Mouse (Mus musculus) gastrocnemius, adult 18-20 months (tissue): Measurements from ENCODE around the gene Kif1c. TPM values are rescaled to one million over a fixed set of nuclear protein-coding genes. Genes with fewer than 3 reads are reported as not detected.
"Not testable (repeated sequence)": the region's sequence is repeated elsewhere in the genome, so short reads cannot be mapped to it uniquely, and the experiment has no call there.

Source experiments
- DNase-seq: peaks from one replicate; pipeline ENCODE4 v3.0.0; 2021; ENCODE audit warnings: low spot score
- total RNA-seq, 2 experiments: library from RNA; stranded (reverse); gene quantifications; 2 replicates each; pipeline ENCODE4 v1.2.3; 2021

The Kif1c gene
- total RNA-seq, 2 experiments from 2014 or later, result 587 to 632 TPM

DNA sequence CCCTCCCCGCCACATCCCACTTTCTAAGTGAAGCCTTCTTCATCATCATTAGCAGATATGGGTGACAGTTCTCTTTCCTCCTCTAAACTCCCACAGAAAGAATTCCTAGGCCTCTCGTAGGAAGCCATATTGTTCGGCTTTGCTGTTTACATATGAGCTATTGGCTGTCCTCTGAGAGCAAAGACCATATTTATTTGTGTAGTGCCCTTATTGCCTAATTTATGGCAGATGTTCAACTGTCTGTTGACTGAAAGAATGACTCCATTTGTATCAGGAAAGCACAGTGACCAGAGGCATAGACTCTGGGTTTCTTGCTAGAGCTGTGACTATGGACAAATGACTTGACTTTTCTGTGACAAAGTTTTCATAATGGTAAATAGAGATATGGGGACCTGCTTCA lies 41.3 kb downstream of the Kif1c start:
- DNase-seq, result no peak

DNA sequence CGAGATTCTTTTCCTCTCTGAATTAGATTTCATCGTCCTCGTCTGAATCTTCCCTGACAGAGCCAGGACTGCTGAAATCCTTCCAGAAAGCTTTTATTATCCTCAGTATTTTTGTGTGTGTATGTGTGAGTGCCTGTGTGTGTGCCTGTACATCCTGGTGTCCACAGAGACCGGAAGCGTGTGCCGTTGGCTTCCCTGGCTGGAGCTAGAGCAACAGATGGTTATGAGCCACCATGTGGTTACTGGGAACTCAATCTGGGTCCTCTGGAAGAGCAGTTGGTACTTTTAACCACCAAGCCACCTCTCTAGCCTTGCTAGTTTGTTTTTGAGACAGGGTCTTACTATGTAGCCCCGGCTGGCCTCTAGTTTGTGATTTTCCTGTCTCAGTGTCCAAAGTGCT lies 41.8 kb downstream of the Kif1c start:
- no peak for DNase-seq

DNA sequence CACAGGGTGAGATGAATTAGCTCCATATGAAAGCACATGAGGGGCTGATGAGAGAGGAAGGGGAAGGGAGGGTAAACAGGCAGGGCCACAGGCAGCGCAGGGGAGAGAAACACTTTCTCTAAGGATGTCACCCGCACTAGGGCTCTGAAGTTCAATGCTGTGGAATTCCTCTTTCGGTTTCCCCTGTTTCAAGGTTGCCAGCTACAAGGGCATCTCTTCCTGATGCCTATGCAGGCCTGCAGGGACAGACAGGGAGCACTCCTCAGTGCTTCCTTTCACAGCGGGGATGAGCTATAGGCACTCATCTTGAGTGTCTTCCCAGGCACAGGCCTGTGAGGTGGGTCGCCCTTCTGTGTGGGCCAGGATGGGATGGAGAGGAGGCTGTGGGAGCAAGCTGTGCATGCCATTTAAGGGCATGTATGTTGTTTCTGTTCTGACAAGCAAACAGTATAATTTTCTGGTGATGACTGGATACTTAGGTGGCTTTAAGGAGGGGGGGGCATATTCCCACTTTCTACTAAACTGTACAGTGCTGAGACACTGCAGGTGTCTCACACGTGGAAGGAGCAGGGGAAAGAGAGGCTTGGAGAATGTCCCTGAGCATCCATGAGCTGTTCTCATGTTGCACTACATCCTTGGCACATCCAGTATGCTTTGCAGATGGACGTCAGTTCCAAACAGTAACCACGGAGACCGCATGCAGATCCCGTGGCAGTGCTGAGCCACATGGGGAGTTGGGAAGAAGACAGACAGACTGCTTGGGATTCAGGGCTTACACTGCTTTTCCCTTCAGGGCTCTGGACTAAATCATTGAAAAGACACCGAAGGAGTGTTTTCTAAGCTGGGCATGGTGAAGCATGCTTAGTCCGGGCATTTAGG lies 42.5 kb downstream of the Kif1c start:
- DNase-seq, result no peak

DNA sequence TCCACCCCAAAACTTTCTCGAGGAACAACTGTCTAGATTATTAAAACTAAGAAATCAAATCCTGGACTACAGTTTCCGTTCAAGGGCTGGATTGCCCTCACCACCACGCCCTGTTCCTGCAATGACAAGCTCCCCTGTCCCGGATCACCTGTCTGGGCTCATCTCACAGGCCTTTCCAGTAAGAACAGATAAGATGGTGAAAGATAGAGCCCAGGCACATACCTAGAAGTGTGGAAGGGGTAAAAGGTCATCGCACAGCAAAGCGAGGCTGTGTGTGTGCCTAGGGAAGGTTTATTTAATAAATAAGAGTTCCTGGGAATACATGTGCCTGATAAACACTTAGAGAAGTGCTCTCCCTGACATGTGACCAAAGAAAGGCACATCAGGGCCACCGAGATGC lies 45.3 kb downstream of the Kif1c start:
- no peak for DNase-seq

DNA sequence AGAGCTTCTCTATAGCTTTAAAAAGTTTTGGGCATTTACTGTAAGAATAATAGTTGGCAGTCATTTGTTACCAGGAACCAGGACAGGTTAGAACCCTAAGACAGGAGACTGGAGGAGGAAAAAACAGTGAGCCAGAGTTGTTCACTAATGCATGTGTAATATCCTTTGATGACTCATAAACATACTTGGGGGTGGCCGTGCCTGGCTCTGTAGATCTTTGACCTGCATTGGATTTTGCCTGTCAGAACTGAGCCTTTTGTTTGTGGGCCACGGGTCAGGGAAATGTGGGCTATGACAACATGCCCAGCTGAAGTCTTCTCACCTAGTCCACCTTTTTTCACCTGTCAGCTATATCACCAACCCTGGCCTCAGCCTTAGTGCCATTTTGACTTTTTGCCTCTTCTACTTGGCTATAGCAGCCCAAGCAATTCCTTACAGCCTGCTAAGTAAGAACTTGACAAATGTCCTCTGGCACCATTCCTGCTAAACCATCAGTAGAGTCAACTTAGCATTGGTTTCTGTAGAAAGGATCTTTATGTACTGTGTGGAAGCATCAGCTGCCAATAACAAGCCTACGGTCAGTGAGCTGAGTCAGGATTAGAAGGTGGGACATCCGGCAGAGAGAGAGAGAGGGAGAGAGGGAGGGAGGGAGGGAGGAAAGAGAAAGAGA lies 47.7 kb downstream of the Kif1c start:
- DNase-seq, result no peak

DNA sequence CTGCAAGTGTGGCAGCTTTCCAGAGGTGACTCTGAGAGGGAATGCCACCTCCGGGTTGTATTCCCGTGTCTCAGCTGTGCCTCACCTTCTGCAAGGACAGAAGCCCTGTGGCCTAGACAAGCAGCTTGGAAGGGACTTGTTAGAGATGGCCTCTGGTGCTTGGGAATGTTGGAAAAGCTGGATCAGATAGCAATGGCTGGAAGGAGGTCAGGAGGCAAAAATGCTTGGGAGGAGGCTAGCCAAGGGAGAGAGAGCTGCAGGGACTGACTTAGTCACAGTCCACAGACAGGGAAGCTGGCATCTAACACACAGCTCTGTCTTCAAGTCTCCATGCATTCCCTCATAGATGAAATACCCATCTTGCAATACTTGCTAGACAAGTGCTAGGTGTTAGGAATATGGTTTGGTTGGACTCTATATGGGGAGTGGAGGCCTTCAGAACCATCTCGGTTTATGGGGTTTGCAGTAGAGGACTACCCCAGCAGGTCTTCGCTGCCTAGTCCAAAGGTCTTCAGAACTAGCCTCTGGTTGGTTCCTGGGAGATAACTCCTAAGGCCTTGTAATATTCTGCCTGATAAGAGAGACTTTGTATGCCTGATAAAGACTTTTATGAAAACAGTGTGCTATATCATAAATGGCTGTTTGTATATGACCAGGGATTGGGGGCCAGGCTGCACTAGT lies 52.1 kb downstream of the Kif1c start:
- DNase-seq, result no peak

DNA sequence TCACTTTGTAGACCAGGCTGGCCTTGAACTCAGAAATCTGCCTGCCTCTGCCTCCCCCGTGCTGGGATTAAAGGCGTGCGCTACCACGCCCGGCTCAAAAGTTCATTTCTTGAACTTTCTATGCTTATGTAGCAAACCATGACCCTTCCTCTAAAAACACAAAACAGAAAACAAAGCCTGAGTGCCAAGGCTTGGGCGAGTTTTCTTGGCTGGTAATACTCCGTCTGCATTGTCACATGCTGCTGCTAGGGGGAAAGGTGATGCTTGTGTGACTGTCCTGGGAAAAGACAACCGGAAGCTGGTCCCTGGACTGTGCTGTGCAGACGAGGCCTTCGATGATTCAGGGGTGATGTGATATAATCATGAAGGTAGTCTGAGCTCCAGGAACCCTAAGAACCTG lies 52.8 kb downstream of the Kif1c start:
- DNase-seq, result no peak

DNA sequence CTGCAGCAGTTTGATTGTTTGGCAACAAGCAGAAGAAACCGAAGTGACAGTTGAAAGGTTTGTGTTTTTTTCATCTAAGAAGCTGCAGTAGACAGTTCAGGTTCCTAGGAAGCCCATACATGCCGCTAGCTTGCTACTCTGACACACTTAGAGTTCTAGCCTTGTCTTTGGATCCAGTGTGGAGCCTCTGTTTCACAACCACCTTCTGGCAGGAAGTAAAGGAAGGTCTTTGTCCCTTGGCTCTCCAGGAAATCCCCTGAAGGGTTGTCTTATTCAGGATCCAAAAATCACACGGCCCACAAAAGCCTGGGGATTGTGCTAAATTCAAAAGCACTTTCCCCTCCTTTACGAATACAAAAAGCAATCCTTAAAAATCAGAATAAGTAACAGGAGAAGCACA lies 54.1 kb downstream of the Kif1c start:
- DNase-seq, result no peak

DNA sequence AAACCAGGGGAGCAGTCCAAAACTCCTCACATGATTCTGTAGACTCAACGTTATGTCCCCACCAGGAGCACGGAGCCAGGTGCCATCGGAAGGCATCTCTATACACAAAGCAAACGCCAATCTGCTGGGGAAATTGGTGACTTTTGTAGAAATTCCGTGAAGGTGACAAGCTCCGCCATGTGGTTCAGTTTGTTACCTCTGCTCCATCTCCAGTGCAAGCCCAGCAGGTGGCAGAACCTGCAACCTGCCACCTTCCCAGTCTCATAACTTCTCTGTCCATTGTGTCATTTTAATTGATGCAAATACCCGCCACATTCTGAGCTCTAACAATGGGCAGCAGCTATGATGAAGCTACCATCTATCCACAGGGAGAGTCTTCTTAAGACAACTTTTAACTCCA lies 54.6 kb downstream of the Kif1c start:
- DNase-seq, result no peak

DNA sequence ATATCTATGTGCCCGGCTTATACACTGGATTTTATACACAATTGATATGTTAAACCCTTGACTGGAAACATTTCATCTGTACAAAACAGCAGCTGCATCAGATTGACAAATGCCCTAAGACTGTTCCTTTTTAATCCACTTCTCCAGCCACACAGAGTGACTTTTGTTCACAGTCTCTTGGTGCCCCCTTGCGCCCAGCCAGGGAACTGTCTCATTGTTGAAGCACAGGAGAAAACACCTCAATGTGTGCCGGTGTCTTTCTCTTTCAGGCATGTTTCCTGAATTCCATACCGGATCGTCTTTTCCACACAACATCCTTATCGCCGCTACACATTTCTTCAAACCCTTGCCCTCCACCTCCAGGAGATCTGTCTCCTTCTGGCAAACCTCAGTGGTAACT lies 55.3 kb downstream of the Kif1c start:
- peak; percentile 79 for DNase-seq

DNA sequence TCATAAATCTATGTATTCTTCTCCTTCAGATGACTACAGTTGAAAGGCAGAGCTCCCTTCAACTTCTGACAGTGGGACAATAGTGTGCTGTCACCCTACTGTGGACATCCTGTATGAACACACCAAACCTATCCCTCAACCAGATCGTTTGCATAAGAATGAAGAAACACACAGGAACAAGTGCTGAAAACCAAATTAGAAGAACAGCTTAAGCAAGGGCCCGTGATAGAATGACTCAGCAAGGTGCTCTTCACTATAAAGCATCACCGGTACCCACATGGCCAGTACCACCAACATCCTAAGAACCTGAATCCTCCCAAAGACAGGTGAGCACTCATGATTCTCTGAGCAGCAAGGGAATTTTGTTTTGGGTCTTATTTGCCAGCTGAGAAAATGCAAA lies 60.1 kb downstream of the Kif1c start:
- not testable (repeated sequence) for DNase-seq

DNA sequence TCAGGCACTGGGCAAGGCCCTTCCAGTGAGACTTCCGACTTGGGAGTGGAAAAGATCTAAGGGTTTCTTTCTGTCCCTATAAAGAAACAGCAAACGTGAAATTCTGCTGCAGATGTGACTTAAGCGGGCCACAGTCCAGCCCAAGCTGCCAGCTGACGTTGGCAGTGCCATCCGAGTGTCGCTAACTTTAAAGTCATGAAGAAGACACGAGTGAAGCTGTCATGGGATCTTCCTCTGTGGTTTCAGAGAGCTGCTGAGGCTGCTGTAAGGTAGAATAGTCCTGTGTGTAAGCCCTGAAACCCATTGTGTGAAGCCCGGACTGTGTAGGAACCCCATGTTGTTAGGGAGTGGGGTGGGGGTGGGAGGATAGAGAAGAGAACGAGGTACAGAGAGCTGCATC lies 62.3 kb downstream of the Kif1c start:
- DNase-seq, result no peak

DNA sequence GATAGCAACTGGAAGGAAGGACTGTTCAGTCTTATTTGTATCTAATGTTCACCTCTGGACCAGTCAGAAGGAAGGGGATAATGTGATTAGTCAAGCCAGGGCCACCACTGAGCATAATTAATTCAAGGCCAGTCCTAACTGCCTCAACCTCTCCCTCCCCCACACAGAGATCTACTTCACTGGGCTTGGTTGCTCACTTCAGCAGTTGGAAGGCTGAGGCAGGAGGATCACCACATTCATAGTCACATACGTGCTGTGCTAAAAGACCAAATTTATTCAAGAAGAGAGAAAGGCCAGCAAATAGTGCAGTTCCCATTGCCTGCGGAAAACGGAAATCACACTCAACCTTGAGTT lies 63.2 kb downstream of the Kif1c start:
- no peak for DNase-seq

DNA sequence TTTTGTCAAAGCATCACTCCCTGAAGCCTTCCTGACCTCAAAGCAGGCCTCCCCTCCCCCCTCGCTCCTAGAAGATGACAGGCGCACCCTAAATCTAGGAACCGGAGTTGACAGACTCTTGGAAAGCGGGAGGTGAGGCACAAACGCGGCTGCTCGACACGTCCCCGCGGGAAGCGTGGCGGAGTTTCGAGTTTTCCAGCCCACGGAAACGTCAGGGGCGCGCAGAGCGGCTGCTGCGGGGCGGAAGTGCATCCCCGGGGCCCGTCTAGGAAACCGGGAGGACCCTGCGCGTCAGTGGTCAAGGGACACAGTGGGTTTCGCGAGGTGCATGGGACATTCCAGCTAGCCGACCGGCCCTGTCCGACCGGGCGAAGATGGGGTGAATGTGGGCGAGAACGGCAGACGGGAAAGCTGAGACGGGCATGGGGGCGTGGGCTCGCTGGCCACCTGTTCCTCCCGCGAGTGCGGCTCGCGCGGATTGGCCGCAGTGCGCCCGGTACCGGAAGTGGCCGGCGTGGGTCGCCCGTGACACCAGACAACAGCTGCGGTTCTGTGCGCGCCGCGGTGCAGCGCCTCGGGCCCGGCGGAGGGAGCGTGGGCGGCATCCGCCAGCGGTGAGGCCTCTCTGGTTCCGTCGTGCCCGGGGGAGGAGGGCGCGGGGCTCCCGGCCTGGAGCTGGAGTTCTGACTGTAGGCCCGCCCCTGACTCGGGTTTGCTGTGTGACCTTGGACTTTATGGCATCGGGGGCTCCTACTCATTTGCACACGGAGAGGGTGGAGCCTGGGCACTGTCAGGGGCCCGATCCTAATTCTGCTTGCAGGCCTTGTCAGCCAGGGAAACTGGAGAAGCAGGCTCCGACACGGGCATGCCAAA lies 63.8 kb downstream of the Kif1c start, which contains the start of gene Zfp3:
TSS of gene Zfp3 (plus strand) at position 274 of the 873 bp plus-strand sequence.
- peak; percentile 79 for DNase-seq

DNA sequence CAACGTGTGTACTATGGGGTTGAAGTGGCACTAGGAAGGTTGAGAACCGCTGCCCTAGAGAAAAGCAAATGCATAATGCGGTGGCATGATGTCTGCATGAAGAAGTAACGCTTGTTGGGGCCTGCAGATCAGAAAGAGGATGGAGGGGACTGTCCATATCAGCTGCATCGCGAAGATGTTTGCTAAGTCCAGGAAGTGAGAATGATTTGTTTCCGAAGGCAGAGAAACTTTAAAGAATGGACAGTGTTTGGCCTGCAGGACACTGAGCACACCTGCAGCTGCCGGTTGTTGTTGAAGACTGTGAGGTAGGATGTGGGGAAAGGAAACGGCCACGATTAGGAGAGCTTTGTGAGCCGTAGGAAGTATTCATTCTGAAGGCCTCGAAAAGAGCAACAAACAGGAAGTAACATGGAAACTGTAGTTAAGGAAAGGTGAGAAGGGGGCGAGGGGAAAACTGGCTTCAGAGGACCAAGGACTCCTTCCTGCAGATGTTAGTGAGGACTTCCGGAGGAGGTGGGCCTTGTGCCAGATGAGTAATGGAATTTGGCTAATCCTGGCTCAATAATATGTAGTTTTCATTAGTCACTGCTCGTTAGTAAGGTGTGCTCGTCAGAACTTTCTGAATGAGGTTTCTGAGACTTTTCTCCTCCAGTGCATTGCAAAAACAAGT lies 65.6 kb downstream of the Kif1c start:
- peak; percentile 24 for DNase-seq

DNA sequence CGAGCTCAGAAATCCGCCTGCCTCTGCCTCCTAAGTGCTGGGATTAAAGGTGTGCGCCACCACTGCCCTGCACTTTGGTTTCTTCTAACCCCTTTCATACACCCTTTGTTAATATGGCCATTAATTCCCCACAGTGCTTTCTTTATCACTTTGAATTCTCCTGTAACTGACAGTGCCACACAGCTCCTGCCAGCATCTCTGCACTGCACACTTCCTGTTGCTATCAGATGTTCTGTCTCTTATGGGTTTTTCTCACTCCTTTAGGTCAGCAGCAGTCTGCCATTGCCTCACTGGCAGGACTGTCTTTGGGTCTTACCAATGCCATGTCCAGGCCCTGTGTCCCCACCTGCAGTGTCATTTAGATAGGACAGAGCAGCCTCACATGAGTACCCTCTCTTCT lies 70.5 kb downstream of the Kif1c start:
- no peak for DNase-seq

DNA sequence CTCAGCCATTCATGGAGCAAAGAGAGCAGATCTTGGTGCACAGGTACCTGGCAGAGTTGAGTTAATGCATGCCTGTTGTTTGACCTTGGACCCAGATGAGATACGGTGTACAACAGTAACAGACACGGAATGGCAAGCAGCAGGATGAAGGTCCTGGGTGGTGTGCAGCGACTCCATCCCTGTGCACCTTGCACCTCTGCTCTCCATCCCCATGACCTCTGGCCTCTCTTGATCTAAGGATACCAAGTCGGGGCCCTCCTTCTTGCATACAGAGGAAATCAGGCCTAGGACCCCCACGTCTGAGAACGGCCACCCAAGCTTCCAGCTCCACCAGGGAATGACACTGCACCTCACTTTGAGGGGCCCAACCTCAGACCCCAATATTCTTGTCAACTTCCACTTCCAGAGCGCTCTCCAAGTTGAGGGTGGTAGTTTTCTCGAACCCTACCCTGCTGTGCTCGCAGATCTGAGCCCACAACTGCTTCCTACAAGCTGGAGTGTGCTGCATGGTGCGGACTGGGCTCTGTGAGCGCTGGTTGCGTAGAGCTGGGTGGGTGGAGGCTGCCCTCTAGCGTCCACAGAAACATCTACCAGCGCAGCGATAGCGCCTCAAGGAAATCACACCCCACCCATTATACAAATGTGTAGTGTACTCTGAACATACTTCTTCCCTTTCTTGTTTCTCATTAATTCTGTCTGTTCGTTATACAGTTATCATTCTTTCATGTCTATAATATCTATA lies 76.7 kb downstream of the Kif1c start:
- DNase-seq, result peak; percentile 67

DNA sequence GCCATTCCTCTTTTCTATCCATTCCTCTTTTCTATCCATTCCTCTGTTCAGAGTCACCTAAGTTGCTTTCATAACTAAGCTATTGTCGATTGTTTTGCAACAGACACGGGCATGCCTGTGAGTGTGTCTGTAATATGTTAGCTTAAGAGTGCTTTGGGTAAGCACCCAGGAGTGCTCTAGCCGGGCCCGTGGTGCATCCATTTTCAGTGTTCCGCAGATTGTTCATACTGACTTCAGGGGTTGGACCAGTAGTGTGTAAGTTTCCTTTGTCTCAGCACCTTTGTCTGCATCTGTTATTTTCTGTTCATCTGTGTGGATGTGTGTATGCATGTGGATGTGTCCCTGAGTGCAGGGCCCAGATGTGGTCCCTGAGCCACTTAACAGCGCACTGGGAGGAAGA lies 77.3 kb downstream of the Kif1c start:
- DNase-seq, result no peak

DNA sequence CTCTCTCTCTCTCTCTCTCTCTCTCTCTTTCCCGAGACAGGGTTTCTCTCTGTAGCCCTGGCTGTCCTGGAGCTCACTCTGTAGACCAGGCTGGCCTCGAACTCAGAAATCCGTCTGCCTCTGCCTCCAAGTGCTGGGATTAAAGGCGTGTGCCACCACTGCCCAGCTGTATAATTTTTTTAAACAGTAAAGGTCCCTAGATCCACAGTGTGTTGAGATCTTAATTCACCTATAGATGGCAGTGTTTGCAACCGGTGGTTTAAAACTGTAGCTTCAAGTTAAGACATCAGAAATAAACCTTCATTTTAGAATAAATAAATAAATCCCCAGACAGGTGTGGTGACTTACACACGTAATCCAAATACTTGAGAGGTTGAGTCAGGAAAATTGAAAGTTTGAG lies 77.7 kb downstream of the Kif1c start:
- DNase-seq, result not testable (repeated sequence)
